Mouse (Mus musculus): Measurements from ENCODE around the gene Bcorl1. TPM values are rescaled to one million over a fixed set of nuclear protein-coding genes. Genes with fewer than 3 reads are reported as not detected.

Bcorl1 gene
- polyA plus RNA-seq, 1 experiment from 2014 or later = 7.9 TPM

DNA sequence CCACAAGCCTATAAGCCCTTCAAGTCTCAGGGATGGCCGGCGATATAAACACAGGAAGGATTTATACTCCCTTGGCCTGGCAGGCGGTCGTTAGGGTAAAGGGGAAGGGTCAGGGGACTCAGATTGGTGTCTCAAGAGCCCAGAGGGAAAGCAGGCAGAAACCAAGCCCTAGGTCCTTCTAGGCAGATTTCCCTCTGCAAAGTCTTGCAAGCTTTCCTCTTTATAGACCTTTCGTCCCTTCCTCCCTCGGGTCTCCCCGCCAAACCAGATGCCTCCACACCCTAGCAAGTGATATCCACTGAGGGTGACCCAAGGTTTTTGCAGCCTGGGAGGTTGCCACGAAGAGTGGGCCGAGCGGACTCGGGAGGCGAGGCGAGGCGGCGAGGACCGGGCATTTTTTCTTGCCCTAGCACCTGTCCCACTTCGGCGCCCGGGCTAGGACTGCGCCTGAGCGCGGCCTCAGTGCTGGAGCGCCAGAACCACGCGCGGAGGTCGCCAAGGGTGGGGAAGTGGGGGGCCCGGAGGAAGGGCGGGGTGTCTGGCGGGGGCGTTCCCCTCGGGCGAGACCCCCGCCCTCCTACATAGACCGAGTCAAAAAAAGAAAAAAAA, 613 bp upstream of the Bcorl1 start:
- H3K27ac ChIP-seq (replicated peaks; ENCODE audit: low read depth, low read length) = no peak overlapping the region
- no peaks in the 10 kb centered on the region for H3K4me1 ChIP-seq (ENCODE audit: control insufficient read depth, insufficient read depth, low read length)
- peak overlapping the region; percentile 52 for H3K4me3 ChIP-seq (replicated peaks; ENCODE audit: low read depth, low read length)
- peak overlapping the region; percentile 67 for H3K4me2 ChIP-seq (ENCODE audit: low read length)
- no peak for ATAC-seq (ENCODE audit: low FRiP score, low TSS enrichment)
- H3K9me3 ChIP-seq (ENCODE audit: control insufficient read depth, low read length) = no peaks in the 10 kb centered on the region
- no peaks in the 10 kb centered on the region for H3K27me3 ChIP-seq (ENCODE audit: control insufficient read depth, insufficient read depth, low read length)
- WGBS = 15% methylated on average over 35 of the region's 35 CpGs
- no peaks in the 10 kb centered on the region for H3K36me3 ChIP-seq (ENCODE audit: control insufficient read depth, insufficient read depth, low read length)
- peak; percentile 3 for DNase-seq
- no peak overlapping the region for H3K9ac ChIP-seq (replicated peaks; ENCODE audit: low read length)

GRCm38 (mm10) chrX:48341621-48342161, 533 bp downstream of the Bcorl1 start:
- Histone ChIP-seq H3K36me3 (ENCODE audit: control insufficient read depth, insufficient read depth, low read length) (no peaks in the 10 kb centered on the region), H3K9ac (replicated peaks; ENCODE audit: low read length) (no peak overlapping the region; the same call in 1 of the 2 replicates), H3K4me3 (replicated peaks; ENCODE audit: low read depth, low read length) (peak overlapping the region; percentile 52), H3K9me3 (ENCODE audit: control insufficient read depth, low read length) (no peaks in the 10 kb centered on the region), H3K4me1 (ENCODE audit: control insufficient read depth, insufficient read depth, low read length) (no peaks in the 10 kb centered on the region), H3K4me2 (ENCODE audit: low read length) (peak overlapping the region; percentile 67), H3K27me3 (ENCODE audit: control insufficient read depth, insufficient read depth, low read length) (no peaks in the 10 kb centered on the region), H3K27ac (replicated peaks; ENCODE audit: low read depth, low read length) (no peak overlapping the region)
- DNase-seq = peak; percentile 40
- no peak for ATAC-seq (ENCODE audit: low FRiP score, low TSS enrichment)
- 29% methylated on average over 42 of the region's 73 CpGs for WGBS

GRCm38 (mm10) chrX:48342731-48343130, 1.6 kb downstream of the Bcorl1 start:
- DNase-seq = no peak
- no peak overlapping the region for H3K9ac ChIP-seq (replicated peaks; ENCODE audit: low read length)

DNA sequence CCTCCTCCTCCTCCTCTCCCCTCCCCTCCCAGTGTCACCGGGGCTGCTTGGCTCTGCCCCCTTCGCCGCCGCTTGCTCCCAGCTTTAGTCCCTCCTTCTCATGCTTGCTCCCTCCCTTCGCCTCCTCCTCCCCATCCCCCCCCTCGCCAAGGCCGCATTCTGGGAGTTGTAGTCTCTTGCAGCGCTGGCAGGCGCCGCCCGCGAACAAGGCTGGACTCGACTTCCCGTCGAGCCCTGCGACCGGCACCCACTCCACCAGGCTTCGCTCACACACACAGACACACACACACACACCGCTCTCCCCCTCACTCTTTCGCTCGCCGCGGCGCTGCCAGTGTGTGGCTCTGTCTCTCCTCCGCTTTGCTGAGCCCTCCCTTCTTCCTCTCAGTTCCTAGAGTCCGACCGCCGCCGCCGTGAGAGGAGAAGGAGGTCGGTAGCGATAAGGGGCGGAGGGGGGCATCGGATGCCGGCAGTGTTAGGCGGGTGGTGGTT, 2.3 kb downstream of the Bcorl1 start:
- DNase-seq (peak; percentile 93), ATAC-seq (ENCODE audit: low FRiP score, low TSS enrichment) (peak; percentile 92)
- H3K9ac ChIP-seq (replicated peaks; ENCODE audit: low read length) = peak overlapping the region; percentile 63
- H3K27me3 ChIP-seq (ENCODE audit: control insufficient read depth, insufficient read depth, low read length) = no peaks in the 10 kb centered on the region
- H3K4me3 ChIP-seq (replicated peaks; ENCODE audit: low read depth, low read length) = peak overlapping the region; percentile 52
- no peaks in the 10 kb centered on the region for H3K36me3 ChIP-seq (ENCODE audit: control insufficient read depth, insufficient read depth, low read length)
- peak overlapping the region; percentile 76 for H3K27ac ChIP-seq (replicated peaks; ENCODE audit: low read depth, low read length)
- no peaks in the 10 kb centered on the region for H3K9me3 ChIP-seq (ENCODE audit: control insufficient read depth, low read length)
- no peaks in the 10 kb centered on the region for H3K4me1 ChIP-seq (ENCODE audit: control insufficient read depth, insufficient read depth, low read length)
- 10% methylated on average over 30 of the region's 36 CpGs for WGBS
- peak overlapping the region; percentile 67 for H3K4me2 ChIP-seq (ENCODE audit: low read length)

More at GRCm38 (mm10) chrX:48342731-48343130, 1.6 kb downstream of the Bcorl1 start:
- 18% methylated on average over 16 of the region's 16 CpGs for WGBS
- Histone ChIP-seq H3K27ac (replicated peaks; ENCODE audit: low read depth, low read length) (no peak overlapping the region), H3K36me3 (ENCODE audit: control insufficient read depth, insufficient read depth, low read length) (no peaks in the 10 kb centered on the region), H3K4me3 (replicated peaks; ENCODE audit: low read depth, low read length) (peak overlapping the region; percentile 52), H3K4me2 (ENCODE audit: low read length) (peak overlapping the region; percentile 67), H3K27me3 (ENCODE audit: control insufficient read depth, insufficient read depth, low read length) (no peaks in the 10 kb centered on the region), H3K9me3 (ENCODE audit: control insufficient read depth, low read length) (no peaks in the 10 kb centered on the region), H3K4me1 (ENCODE audit: control insufficient read depth, insufficient read depth, low read length) (no peaks in the 10 kb centered on the region)
- no peak for ATAC-seq (ENCODE audit: low FRiP score, low TSS enrichment)

- Histone ChIP-seq H3K9me3 (ENCODE audit: control insufficient read depth, low read length) (no peaks in the 10 kb centered on the region), H3K36me3 (ENCODE audit: control insufficient read depth, insufficient read depth, low read length) (no peaks in the 10 kb centered on the region), H3K27ac (replicated peaks; ENCODE audit: low read depth, low read length) (peak overlapping the region; percentile 76), H3K4me2 (ENCODE audit: low read length) (peak overlapping the region; percentile 67), H3K9ac (replicated peaks; ENCODE audit: low read length) (peak overlapping the region; percentile 63), H3K4me3 (replicated peaks; ENCODE audit: low read depth, low read length) (peak overlapping the region; percentile 52), H3K4me1 (ENCODE audit: control insufficient read depth, insufficient read depth, low read length) (no peaks in the 10 kb centered on the region), H3K27me3 (ENCODE audit: control insufficient read depth, insufficient read depth, low read length) (no peaks in the 10 kb centered on the region)
- peak; percentile 5; the same call in 1 of the 2 replicates for ATAC-seq (ENCODE audit: low FRiP score, low TSS enrichment)
- peak; percentile 47 for DNase-seq
- 20% methylated on average over 29 of the region's 30 CpGs for WGBS
Measured at GRCm38 (mm10) chrX:48343966-48344642, 2.9 kb downstream of the Bcorl1 start.

DNA sequence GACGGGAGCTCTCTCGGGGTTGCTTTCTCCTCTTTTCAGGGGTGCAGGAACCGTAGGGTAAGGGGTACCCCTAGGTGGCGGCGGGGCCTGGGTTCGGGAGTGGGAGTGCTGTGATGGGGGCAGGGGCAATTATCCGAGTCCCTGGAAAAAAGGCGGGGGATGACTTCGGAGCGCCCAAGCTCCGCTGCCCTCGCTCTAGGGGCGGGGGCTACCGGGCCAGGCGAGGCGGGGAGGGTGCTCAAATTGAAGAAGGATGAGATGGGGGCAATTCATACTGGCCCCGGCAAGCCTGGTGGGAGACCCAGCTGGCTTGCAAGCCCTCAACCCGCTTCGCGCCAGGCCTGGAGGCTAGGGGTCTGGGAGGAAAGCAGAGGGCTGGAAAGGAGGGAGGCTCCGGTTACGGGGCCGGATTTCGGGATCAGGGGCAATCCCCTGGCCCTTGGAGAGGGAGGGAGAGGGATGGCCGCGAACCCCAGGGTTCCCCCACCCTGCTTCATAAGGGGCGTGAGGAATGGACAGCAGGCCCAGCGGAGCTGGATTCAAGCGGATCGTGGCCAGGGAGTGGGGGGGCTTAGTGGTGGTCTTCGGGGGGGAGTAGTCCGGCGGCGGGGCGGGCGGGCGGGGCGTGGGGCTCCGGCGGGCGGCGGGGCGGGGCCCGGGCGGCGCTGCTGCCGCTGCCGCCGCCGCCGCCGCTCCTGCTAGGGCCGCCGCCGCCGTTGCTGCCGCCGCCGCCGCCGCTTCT, 3.7 kb downstream of the Bcorl1 start:
- peak overlapping the region; percentile 67 for H3K4me2 ChIP-seq (ENCODE audit: low read length)
- H3K36me3 ChIP-seq (ENCODE audit: control insufficient read depth, insufficient read depth, low read length) = no peaks in the 10 kb centered on the region
- peak; percentile 43 for DNase-seq
- H3K9me3 ChIP-seq (ENCODE audit: control insufficient read depth, low read length) = no peaks in the 10 kb centered on the region
- H3K27me3 ChIP-seq (ENCODE audit: control insufficient read depth, insufficient read depth, low read length) = no peaks in the 10 kb centered on the region
- H3K9ac ChIP-seq (replicated peaks; ENCODE audit: low read length) = peak overlapping the region; percentile 63
- H3K4me1 ChIP-seq (ENCODE audit: control insufficient read depth, insufficient read depth, low read length) = no peaks in the 10 kb centered on the region
- no peak for ATAC-seq (ENCODE audit: low FRiP score, low TSS enrichment)
- peak overlapping the region; percentile 52 for H3K4me3 ChIP-seq (replicated peaks; ENCODE audit: low read depth, low read length)
- H3K27ac ChIP-seq (replicated peaks; ENCODE audit: low read depth, low read length) = peak overlapping the region; percentile 76
- WGBS = 21% methylated on average over 29 of the region's 61 CpGs

DNA sequence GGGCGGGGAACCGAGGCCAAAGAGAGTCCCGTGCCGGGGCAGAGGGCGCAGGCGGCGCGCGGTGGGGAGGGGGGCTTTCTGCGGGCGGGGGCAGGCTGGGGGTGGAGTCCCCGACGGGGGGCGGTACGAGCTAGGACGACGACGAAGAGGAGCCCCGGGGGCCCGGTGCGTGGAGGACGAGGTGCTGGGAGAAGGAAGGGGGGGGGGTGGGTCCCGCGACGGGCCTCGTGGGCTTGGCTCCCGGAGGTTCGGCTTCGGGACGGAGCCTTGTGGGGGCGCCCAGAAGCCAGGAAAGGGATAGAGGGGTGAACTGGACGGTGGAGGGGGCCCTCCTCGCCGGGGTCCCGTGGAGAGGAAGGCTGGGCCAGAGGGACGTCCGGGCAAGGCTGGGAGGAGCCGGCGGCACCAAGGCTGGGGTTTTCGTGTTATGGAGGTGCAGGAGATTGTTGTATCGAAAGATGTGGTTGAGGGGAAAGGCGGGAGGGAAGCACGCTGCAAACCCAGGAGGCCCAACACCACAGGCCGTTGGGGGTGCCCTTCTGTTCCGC, 4.3 kb downstream of the Bcorl1 start:
- DNase-seq (peak; percentile 42), ATAC-seq (ENCODE audit: low FRiP score, low TSS enrichment) (no peak)
- Histone ChIP-seq H3K4me3 (replicated peaks; ENCODE audit: low read depth, low read length) (peak overlapping the region; percentile 52), H3K27me3 (ENCODE audit: control insufficient read depth, insufficient read depth, low read length) (no peaks in the 10 kb centered on the region), H3K4me1 (ENCODE audit: control insufficient read depth, insufficient read depth, low read length) (no peaks in the 10 kb centered on the region), H3K9ac (replicated peaks; ENCODE audit: low read length) (peak overlapping the region; percentile 63), H3K27ac (replicated peaks; ENCODE audit: low read depth, low read length) (peak overlapping the region; percentile 76), H3K4me2 (ENCODE audit: low read length) (peak overlapping the region; percentile 67), H3K9me3 (ENCODE audit: control insufficient read depth, low read length) (no peaks in the 10 kb centered on the region), H3K36me3 (ENCODE audit: control insufficient read depth, insufficient read depth, low read length) (no peaks in the 10 kb centered on the region)
- WGBS = 19% methylated on average over 24 of the region's 45 CpGs

DNA sequence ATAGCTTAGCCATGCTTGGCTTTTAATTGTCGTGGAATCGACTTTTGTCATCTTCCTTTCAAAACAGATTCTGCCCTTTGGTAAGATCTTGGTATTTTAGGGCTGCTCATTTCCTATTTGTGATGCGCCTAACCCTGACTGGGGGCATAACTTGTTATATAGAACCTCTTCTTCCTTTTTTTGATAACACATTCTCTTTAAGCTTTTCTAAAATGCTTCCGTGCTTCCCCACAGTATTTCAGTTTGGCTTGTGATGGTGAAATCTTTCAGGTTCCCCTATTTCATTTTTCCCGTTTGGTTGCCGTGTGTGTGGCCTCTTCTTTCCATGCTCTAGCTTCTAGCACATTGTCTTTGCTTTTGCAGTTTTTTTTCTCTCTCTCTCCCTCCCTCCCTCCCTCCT, 14.2 kb downstream of the Bcorl1 start:
- Histone ChIP-seq H3K27me3 (ENCODE audit: control insufficient read depth, insufficient read depth, low read length) (no peaks in the 10 kb centered on the region), H3K9ac (replicated peaks; ENCODE audit: low read length) (no peak overlapping the region), H3K27ac (replicated peaks; ENCODE audit: low read depth, low read length) (no peak overlapping the region), H3K4me2 (ENCODE audit: low read length) (no peak overlapping the region), H3K36me3 (ENCODE audit: control insufficient read depth, insufficient read depth, low read length) (no peaks in the 10 kb centered on the region), H3K4me1 (ENCODE audit: control insufficient read depth, insufficient read depth, low read length) (no peaks in the 10 kb centered on the region), H3K9me3 (ENCODE audit: control insufficient read depth, low read length) (no peaks in the 10 kb centered on the region), H3K4me3 (replicated peaks; ENCODE audit: low read depth, low read length) (no peak overlapping the region)
- DNase-seq (no peak), ATAC-seq (ENCODE audit: low FRiP score, low TSS enrichment) (no peak)
- 91% methylated on average over 6 of the region's 6 CpGs for WGBS

All from midbrain, embryonic 14.5 days (tissue).